Mouse (Mus musculus) hindbrain, embryonic 14.5 days (tissue): ENCODE data around the gene Rbfox1. TPM values are rescaled to one million over a fixed set of nuclear protein-coding genes. Genes with fewer than 3 reads are reported as not detected.

Experiments
- ATAC-seq: fragments of 200-750 bp; cut with Nextera tagmentation; 2 replicates; pipeline ENCODE4 v1.8.0; 2017; ENCODE audit warnings: moderate number of reproducible peaks, mild to moderate bottlenecking, moderate TSS enrichment, moderate library complexity; ENCODE audit not compliant: low FRiP score
- DNase-seq: peaks from one replicate; pipeline ENCODE4 v3.0.0-alpha.2; 2015; ENCODE audit warnings: low spot score
- H3K27ac ChIP-seq: fragments of 300-500 bp; sonication (generic); 2 replicates; pipeline ENCODE4 v1.5.1; 2014; ENCODE audit warnings: mild to moderate bottlenecking, moderate library complexity
- H3K27me3 ChIP-seq: fragments of 300-500 bp; sonication (generic); 2 replicates; pipeline ENCODE4 v1.6.1; 2014; ENCODE audit warnings: mild to moderate bottlenecking, low read length, mixed read lengths; ENCODE audit not compliant: control insufficient read depth, insufficient read depth
- H3K36me3 ChIP-seq: fragments of 300-500 bp; sonication (generic); replicated peaks from 2 replicates; pipeline ENCODE4 v1.6.1; 2014; ENCODE audit not compliant: control insufficient read depth, insufficient read depth
- H3K4me1 ChIP-seq: fragments of 300-500 bp; sonication (generic); replicated peaks from 2 replicates; pipeline ENCODE4 v1.6.1; 2014; ENCODE audit warnings: antibody characterized with exemption, low read length, mixed read lengths; ENCODE audit not compliant: control insufficient read depth, insufficient read depth
- H3K4me2 ChIP-seq: fragments of 300-500 bp; sonication (generic); replicated peaks from 2 replicates; pipeline ENCODE4 v1.6.1; 2014; ENCODE audit warnings: mild to moderate bottlenecking, moderate library complexity
- H3K4me3 ChIP-seq: fragments of 300-500 bp; sonication (generic); replicated peaks from 2 replicates; pipeline ENCODE4 v1.5.1; 2014; ENCODE audit warnings: mild to moderate bottlenecking, low read length
- H3K9ac ChIP-seq: fragments of 300-500 bp; sonication (generic); 2 replicates; pipeline ENCODE4 v1.6.1; 2014
- H3K9me3 ChIP-seq: fragments of 300-500 bp; sonication (generic); 2 replicates; pipeline ENCODE4 v1.6.1; 2016; ENCODE audit warnings: low read length; ENCODE audit not compliant: control insufficient read depth
- WGBS: fragments of 180-500 bp; shearing (Covaris S2); extraction: QIAGEN DNeasy Blood & Tissue Kit; methylation state at CpG from one replicate; pipeline ENCODE4 v1.1.7; 2014; 5-methylcytosine and 5-hydroxymethylcytosine counted together
- polyA plus RNA-seq: library from polyadenylated mRNA; unstranded; fragments of >200 nt; fragmentation: Nextera tagmentation; extraction: Ambion mirVana; gene quantifications from 2 replicates; pipeline ENCODE4 v1.2.1, GENCODE M21; 2014

Rbfox1 gene
- polyA plus RNA-seq, 1 experiment from 2014 or later: 217 TPM

- H3K9ac ChIP-seq: no peak overlapping the region
- no peak for DNase-seq
- H3K4me2 ChIP-seq: no peak overlapping the region
- ATAC-seq: no peak
- no peaks in the 10 kb centered on the region for H3K27me3 ChIP-seq
- no peaks in the 10 kb centered on the region for H3K9me3 ChIP-seq
- H3K4me3 ChIP-seq: no peak overlapping the region
- peaks cover 3% of the 10 kb centered on the region; the same call in 1 of the 2 replicates for H3K4me1 ChIP-seq
- whole genome bisulfite sequencing: 87% methylated on average over 3 of the region's 3 CpGs
- no peak overlapping the region for H3K27ac ChIP-seq
- H3K36me3 ChIP-seq: no peaks in the 10 kb centered on the region
These were observed 1172.6 kb downstream of the Rbfox1 start for GRCm38 (mm10) chr16:7057789-7058188.

DNA sequence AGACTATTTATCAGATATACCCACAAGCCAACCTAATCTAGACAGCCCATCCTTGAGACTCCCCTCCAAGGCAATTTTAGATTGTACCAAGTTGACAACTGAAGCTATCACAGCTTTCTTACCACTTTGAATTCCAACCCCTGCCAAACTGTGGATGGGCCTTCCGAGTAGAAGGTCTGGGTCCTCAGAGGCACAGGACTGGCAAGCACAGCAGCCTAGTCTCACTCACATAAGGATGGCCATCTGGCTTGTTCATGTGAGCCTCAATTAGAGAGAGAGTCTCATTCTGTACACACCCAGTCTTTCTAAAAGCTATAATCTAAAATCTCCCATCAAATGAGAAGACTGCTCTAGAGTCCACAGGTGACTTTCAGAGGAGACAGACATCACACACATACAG, 1173.4 kb downstream of the Rbfox1 start:
- Histone ChIP-seq H3K9me3 (no peaks in the 10 kb centered on the region), H3K4me1 (0 out of 2 replicates have a peak, but pooled peaks cover 3% of the 10 kb centered on the region), H3K36me3 (no peaks in the 10 kb centered on the region), H3K27ac (no peak overlapping the region), H3K4me2 (no peak overlapping the region), H3K9ac (no peak overlapping the region), H3K4me3 (no peak overlapping the region), H3K27me3 (no peaks in the 10 kb centered on the region)
- WGBS: 81% methylated on average over 1 of the region's 1 CpGs
- DNase-seq: no peak
- ATAC-seq: no peak

DNA sequence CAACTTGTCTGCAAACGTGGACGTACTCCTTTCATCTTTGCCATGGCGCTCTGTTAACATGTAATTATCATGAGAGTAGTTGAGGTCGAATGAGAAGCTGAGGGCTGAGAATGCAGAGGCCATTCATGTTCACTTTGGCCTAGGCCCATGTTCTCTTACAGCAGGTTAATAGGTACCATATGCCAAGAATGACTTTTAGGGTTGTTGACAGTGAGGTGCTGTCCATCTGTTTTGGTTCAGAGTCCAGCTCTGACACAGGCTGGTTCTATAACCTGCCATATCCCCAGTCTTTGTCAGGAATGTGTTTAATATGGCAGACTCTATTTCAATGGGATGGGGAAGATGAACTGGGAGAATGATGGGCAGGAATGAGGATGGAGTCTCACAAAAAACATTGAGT, 1174.4 kb downstream of the Rbfox1 start:
- DNase-seq: no peak

DNA sequence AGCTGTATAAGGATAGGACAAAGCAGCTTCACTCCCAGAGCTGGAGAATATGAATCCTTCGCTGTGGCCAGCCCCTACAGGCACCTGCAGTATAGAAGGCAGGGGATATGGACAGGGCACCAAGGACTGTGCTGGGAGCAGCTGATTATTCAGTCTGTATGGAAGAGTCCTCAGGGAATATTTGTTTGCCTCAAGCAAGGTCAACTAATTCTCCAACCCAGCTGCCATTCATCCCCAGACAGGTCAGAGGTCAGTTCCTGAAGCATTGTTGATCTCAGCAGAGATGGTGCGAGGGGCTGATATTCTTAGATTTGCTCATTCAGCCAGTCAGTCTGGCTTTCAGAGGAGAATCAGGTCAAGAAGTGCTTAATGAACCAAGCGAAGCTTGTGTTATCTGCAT, 1175.7 kb downstream of the Rbfox1 start:
- H3K36me3 ChIP-seq: no peaks in the 10 kb centered on the region
- WGBS: 25% methylated on average over 3 of the region's 3 CpGs
- no peak overlapping the region for H3K4me2 ChIP-seq
- no peak for ATAC-seq
- no peak overlapping the region for H3K4me3 ChIP-seq
- 0 out of 2 replicates have a peak, but pooled peaks cover 3% of the 10 kb centered on the region for H3K4me1 ChIP-seq
- no peak for DNase-seq
- no peaks in the 10 kb centered on the region for H3K27me3 ChIP-seq
- H3K9ac ChIP-seq: no peak overlapping the region
- no peak overlapping the region for H3K27ac ChIP-seq
- no peaks in the 10 kb centered on the region for H3K9me3 ChIP-seq

More for the DNA sequence above, 1174.4 kb downstream of the Rbfox1 start:
- ATAC-seq: no peak
- Histone ChIP-seq H3K9me3 (no peaks in the 10 kb centered on the region), H3K4me1 (0 out of 2 replicates have a peak, but pooled peaks cover 3% of the 10 kb centered on the region), H3K27me3 (no peaks in the 10 kb centered on the region), H3K4me3 (no peak overlapping the region), H3K4me2 (no peak overlapping the region), H3K36me3 (no peaks in the 10 kb centered on the region), H3K9ac (no peak overlapping the region), H3K27ac (no peak overlapping the region)
- 79% methylated on average over 4 of the region's 4 CpGs for WGBS

- Histone ChIP-seq H3K27ac (no peak overlapping the region), H3K9me3 (no peaks in the 10 kb centered on the region), H3K4me1 (0 out of 2 replicates have a peak, but pooled peaks cover 3% of the 10 kb centered on the region), H3K9ac (no peak overlapping the region), H3K27me3 (no peaks in the 10 kb centered on the region), H3K4me2 (no peak overlapping the region), H3K4me3 (no peak overlapping the region), H3K36me3 (no peaks in the 10 kb centered on the region)
- WGBS: 84% methylated on average over 6 of the region's 6 CpGs
- no peak for ATAC-seq
- no peak for DNase-seq
These were observed 1177.4 kb downstream of the Rbfox1 start for GRCm38 (mm10) chr16:7062512-7062911.

DNA sequence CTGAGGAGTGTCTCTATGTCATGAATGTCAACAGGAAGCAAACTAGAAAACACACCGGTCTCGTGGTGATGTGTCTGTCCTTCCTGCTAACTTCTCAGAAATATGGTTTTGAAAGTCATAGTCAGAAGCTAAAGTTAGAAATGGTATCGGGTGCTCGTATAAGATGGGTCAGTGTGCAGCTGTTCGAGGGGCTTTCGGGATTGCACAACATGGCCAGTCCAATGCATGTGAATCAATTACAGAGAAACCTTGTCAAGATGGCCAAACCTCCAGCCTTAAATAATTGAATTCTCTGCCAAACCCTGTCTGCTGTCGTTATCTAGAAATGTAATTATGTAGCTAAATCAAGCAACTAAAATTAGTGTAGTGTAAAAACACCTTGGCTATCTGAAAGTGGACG, 1182.0 kb downstream of the Rbfox1 start:
- Histone ChIP-seq H3K9me3 (no peaks in the 10 kb centered on the region), H3K9ac (no peak overlapping the region), H3K27ac (no peak overlapping the region), H3K4me3 (no peak overlapping the region), H3K27me3 (no peaks in the 10 kb centered on the region), H3K36me3 (no peaks in the 10 kb centered on the region), H3K4me2 (no peak overlapping the region), H3K4me1 (peaks cover 10% of the 10 kb centered on the region)
- WGBS: 83% methylated on average over 8 of the region's 8 CpGs
- ATAC-seq (no peak), DNase-seq (no peak)

DNA sequence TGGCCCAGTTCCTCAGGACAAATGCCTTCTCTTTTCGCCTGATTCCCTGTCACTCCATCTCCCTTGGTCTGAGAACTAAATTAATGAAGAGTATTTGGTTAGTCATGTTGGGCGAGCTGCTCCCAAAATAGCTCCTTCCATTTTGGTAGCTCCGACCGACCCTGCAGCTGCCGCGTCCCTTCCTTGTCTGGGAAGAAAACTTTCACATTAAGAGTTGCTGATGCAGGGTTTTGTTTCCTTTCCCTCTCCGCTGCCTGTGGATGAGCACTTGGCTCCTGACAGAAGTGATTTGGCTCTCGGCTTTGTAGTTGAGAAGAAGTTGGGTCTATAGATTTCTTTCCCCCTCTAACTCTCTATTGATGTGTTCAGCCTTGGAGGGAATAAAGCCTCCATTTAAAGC, 1184.4 kb downstream of the Rbfox1 start:
- H3K4me2 ChIP-seq: no peak overlapping the region
- H3K36me3 ChIP-seq: no peaks in the 10 kb centered on the region
- H3K27me3 ChIP-seq: no peaks in the 10 kb centered on the region
- H3K27ac ChIP-seq: no peak overlapping the region
- no peak overlapping the region for H3K4me3 ChIP-seq
- H3K9ac ChIP-seq: no peak overlapping the region
- H3K4me1 ChIP-seq: peaks cover 10% of the 10 kb centered on the region
- no peaks in the 10 kb centered on the region for H3K9me3 ChIP-seq
- ATAC-seq (no peak), DNase-seq (no peak)
- 60% methylated on average over 8 of the region's 8 CpGs for WGBS

DNA sequence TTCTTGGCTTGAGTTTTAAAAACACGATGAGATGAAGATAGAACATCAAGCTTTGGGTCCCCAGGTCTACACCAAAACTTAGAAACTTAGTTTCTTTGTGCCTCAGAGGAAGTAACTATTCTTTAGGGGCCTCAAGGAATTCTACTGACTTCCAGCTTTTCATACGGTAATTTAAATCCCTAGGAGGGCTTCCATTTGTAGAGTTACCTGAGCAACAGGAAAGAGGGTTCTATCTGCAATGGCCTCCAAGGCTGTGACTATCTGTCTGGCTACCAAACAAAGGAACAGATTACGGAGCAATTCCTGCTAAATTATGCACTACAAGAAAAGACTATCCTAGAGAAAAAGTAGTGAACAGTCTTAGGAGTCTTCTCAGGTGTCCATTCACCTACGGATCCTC, 1189.6 kb downstream of the Rbfox1 start:
- WGBS: 76% methylated on average over 4 of the region's 4 CpGs
- H3K4me3 ChIP-seq: no peak overlapping the region
- ATAC-seq (no peak), DNase-seq (no peak)
- H3K36me3 ChIP-seq: no peaks in the 10 kb centered on the region
- H3K9ac ChIP-seq: no peak overlapping the region
- H3K4me2 ChIP-seq: no peak overlapping the region
- no peaks in the 10 kb centered on the region for H3K27me3 ChIP-seq
- peaks cover 5% of the 10 kb centered on the region for H3K4me1 ChIP-seq
- no peaks in the 10 kb centered on the region for H3K9me3 ChIP-seq
- H3K27ac ChIP-seq: no peak overlapping the region

DNA sequence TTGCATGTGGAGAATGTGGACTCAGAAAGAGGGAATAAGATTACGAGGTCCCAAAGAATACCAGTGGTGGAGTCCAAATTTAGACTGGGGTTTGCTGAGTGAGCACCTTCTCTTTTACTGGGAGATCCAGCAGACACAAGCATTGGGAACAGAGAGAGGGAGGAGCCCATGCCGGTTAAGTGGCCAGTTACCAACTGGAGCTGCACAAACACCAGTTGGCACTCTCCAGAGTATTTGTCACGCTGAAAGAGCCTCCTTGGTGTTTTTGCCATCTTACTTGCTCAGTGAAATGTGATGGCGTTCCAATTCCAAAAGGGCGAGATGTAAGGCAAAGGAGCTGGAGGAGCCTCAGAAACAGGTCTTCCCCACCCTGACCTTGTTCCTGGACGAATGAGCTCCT, 1190.6 kb downstream of the Rbfox1 start:
- Histone ChIP-seq H3K4me1 (no peaks in the 10 kb centered on the region; the same call in 1 of the 2 replicates), H3K36me3 (no peaks in the 10 kb centered on the region), H3K27me3 (no peaks in the 10 kb centered on the region), H3K9ac (no peak overlapping the region), H3K4me2 (no peak overlapping the region), H3K4me3 (no peak overlapping the region), H3K27ac (no peak overlapping the region), H3K9me3 (no peaks in the 10 kb centered on the region)
- ATAC-seq (no peak), DNase-seq (no peak)
- 88% methylated on average over 6 of the region's 6 CpGs for WGBS

DNA sequence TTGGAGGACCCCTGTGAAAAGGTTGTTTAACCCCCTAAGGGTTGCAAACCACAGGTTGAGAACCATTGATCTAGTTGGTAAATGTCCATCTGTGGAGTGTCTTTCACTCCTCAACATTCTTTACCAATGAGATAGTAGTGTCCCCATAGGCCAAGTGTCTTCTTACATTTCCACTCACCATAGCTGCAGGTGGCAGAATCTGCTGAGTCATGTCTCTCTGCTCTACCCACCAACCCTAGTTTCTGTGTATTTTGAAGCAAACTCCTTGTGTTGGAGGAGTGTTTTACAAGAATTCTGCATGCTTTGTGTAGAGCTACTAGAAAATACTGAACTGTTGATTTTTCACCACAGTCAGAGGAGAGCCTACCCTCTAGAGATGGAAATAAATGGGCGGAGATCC, 1191.2 kb downstream of the Rbfox1 start:
- H3K9me3 ChIP-seq: no peaks in the 10 kb centered on the region
- H3K27ac ChIP-seq: no peak overlapping the region
- ATAC-seq: no peak
- H3K4me3 ChIP-seq: no peak overlapping the region
- no peaks in the 10 kb centered on the region for H3K27me3 ChIP-seq
- H3K9ac ChIP-seq: no peak overlapping the region
- H3K36me3 ChIP-seq: no peaks in the 10 kb centered on the region
- 100% methylated on average over 1 of the region's 1 CpGs for WGBS
- H3K4me2 ChIP-seq: no peak overlapping the region
- no peaks in the 10 kb centered on the region for H3K4me1 ChIP-seq
- no peak for DNase-seq
